In the genomic region with DNA sequence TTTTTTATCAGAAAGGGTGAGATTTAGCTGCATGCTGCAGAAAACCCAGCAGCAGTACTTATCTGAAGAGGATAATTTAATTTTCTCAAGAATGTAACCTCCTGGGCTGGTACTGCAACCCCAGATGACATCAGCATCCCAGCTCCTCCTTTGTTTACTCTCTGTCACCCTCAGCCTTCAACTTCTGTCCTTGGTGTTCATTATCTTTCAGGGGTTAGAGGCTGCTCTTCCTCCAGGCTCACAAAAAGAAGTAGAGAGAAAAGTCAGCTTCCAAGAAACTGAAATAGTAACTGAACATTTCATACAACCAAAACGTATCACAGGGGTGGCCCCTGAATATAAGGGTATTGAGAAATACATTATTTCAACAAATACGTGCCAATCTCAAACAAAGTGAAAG, we compare ENCODE assay signal across 17 mouse cellular contexts.
"Had no signal": no experiment of that assay in that cellular context is flagged by ENCODE, and none has a peak within 500 bp of the region (broad histone marks: within the 10 kb centered on the region; RNA-seq: fewer than 3 reads in every experiment).

No protein-coding gene starts in this region.

- H3K4me1 ChIP-seq: midbrain, embryonic 13.5 days; midbrain, embryonic 15.5 days; neural tube, embryonic 12.5 days had no signal

- H3K27ac ChIP-seq: lung, embryonic 15.5 days; macrophage; midbrain, embryonic 13.5 days; midbrain, embryonic 15.5 days; neural tube, embryonic 12.5 days; stomach, embryonic 15.5 days; stomach, postnatal 0 days had no signal

- H3K4me2 ChIP-seq: lung, embryonic 15.5 days; midbrain, embryonic 11.5 days; midbrain, embryonic 13.5 days; midbrain, embryonic 15.5 days; neural tube, embryonic 12.5 days; stomach, embryonic 15.5 days had no signal

- H3K27me3 ChIP-seq: lung, embryonic 15.5 days; midbrain, embryonic 13.5 days; midbrain, embryonic 15.5 days; neural tube, embryonic 12.5 days; stomach, embryonic 15.5 days had no signal

- DNase-seq: lung, adult 2 months; lung, postnatal 14 days; lung, postnatal 36 days; right cerebral cortex, postnatal 14 days; thymus, adult 2 months; thymus, postnatal 25 days; thymus, postnatal 4 days had no signal

- H3K4me3 ChIP-seq: lung, embryonic 15.5 days; megakaryocyte, embryonic 14.5 days; midbrain, embryonic 13.5 days; midbrain, embryonic 15.5 days; neural tube, embryonic 12.5 days; stomach, embryonic 15.5 days had no signal

- H3K9ac ChIP-seq: lung, embryonic 15.5 days; midbrain, embryonic 13.5 days; midbrain, embryonic 15.5 days; neural tube, embryonic 12.5 days; stomach, embryonic 15.5 days had no signal

- ATAC-seq: lung, postnatal 0 days; midbrain, embryonic 13.5 days; midbrain, embryonic 15.5 days had no signal

- H3K9me3 ChIP-seq: lung, embryonic 15.5 days; midbrain, embryonic 13.5 days; midbrain, embryonic 15.5 days; neural tube, embryonic 12.5 days; stomach, embryonic 15.5 days had no signal

- H3K36me3 ChIP-seq: lung, embryonic 15.5 days; midbrain, embryonic 13.5 days; midbrain, embryonic 15.5 days; neural tube, embryonic 12.5 days; stomach, embryonic 15.5 days had no signal
